Mouse (Mus musculus) testis, adult 2 months (tissue): ENCODE measurements around the gene Tex26.

ENCODE experiments used
- CTCF ChIP-seq: fragments of 200-500 bp; IDR thresholded peaks from 2 replicates; pipeline ENCODE4 v1.5.1; 2012; ENCODE audit warnings: low read depth, mild to moderate bottlenecking, inconsistent platforms, low read length, moderate library complexity; ENCODE audit not compliant: control insufficient read depth, insufficient read depth, insufficient replicate concordance
- POLR2A ChIP-seq: fragments of 200-500 bp; IDR thresholded peaks from 2 replicates; pipeline ENCODE4 v1.6.1; 2012; ENCODE audit warnings: low read depth, mild to moderate bottlenecking, inconsistent platforms, low read length, moderate library complexity; ENCODE audit not compliant: control insufficient read depth

GRCm38 (mm10) chr5:149481920-149482319, 42.5 kb downstream of the Tex26 start:
- TF ChIP-seq POLR2A: no peak
- TF ChIP-seq CTCF: no peak
